Mouse (Mus musculus) effector memory CD4-positive, alpha-beta T cell, adult 5 months (primary cell): ENCODE measurements around the gene Rab23. TPM values are rescaled to one million over a fixed set of nuclear protein-coding genes. Genes with fewer than 3 reads are reported as not detected.

Experiments
- polyA plus RNA-seq: library from polyadenylated mRNA; unstranded; fragments of 100-300 nt; shearing (Covaris generic); gene quantifications from one replicate; pipeline ENCODE4 v1.2.1, GENCODE M21; 2017

Gene Rab23
- 13.6 TPM for polyA plus RNA-seq

DNA sequence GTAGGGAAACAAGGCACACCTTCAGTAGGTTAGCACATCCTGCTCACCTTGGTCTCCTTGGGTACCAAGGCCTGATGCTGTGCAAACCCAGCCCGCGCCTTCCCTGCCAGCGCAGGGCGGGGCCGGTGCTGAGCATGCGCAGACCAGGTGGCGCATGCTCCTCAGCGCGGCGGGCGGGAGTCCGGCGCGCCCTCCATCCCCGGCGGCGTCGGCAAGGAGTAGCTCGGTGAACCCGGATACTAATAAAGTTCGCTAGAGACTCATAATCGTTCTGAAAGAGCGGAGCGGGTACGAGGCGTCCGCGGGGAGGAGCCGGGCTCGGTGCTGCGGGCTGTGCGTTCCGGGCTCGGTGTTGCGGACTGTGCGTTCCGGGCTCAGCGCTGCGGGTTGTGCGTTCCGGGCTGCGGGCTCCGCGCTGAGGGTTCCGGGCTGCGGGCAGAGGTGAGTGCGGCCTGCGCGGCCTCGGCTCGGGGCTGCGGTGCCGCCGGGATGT is at the start of gene Rab23:
TSS of gene Rab23 (plus strand) at position 155 of the 493 bp plus-strand sequence.

GRCm38 (mm10) chr1:33757491-33758041 is 37.9 kb downstream of the Rab23 start, which contains the start of gene Bag2:
Gene Bag2 (minus strand): TSS chr1:33757795.

Other genes with a start within 250 kb of the Rab23 start
- gene Prim2, start 50.1 kb upstream of the Rab23 start, polyA plus RNA-seq, result 8.8 TPM
- 3.4 TPM for gene Bag2, start 37.9 kb downstream of the Rab23 start, polyA plus RNA-seq
- gene Zfp451, start 94.7 kb downstream of the Rab23 start, polyA plus RNA-seq, result 23.9 TPM
- gene Bend6, start 187.9 kb downstream of the Rab23 start, polyA plus RNA-seq, result 0.44 TPM
- 2.7 TPM for gene Dst, start 188.3 kb downstream of the Rab23 start, polyA plus RNA-seq